Mouse (Mus musculus): ENCODE measurements around the gene Grip1.

- TF ChIP-seq CTCF (IDR thresholded peaks at IDR 0.05) (no peak), EP300 (IDR thresholded peaks at IDR 0.05) (no peak)
Measured at GRCm38 (mm10) chr10:119730206-119730605, 276.6 kb downstream of the Grip1 start.
